Mouse (Mus musculus) neural tube, embryonic 14.5 days (tissue): ENCODE results near the gene Otud7b. TPM values are rescaled to one million over a fixed set of nuclear protein-coding genes. Genes with fewer than 3 reads are reported as not detected.

ENCODE experiments used
- ATAC-seq: fragments of 200-750 bp; cut with Nextera tagmentation; 2 replicates; pipeline ENCODE4 v1.8.0; 2017; ENCODE audit warnings: low read depth, mild to moderate bottlenecking, moderate TSS enrichment, moderate library complexity
- H3K27ac ChIP-seq: fragments of 300-500 bp; sonication (generic); 2 replicates; pipeline ENCODE4 v1.5.1; 2014; ENCODE audit warnings: low read depth, mild to moderate bottlenecking, control low read depth, low read length, moderate library complexity, mixed read lengths
- H3K27me3 ChIP-seq: fragments of 300-500 bp; sonication (generic); 2 replicates; pipeline ENCODE4 v1.6.1; 2014; ENCODE audit warnings: low read length; ENCODE audit not compliant: control insufficient read depth, insufficient read depth
- H3K36me3 ChIP-seq: fragments of 300-500 bp; sonication (generic); 2 replicates; pipeline ENCODE4 v1.6.1; 2014; ENCODE audit warnings: low read length, mixed read lengths; ENCODE audit not compliant: control insufficient read depth, insufficient read depth
- H3K4me1 ChIP-seq: fragments of 300-500 bp; sonication (generic); 2 replicates; pipeline ENCODE4 v1.6.1; 2014; ENCODE audit warnings: low read length; ENCODE audit not compliant: control insufficient read depth, insufficient read depth
- H3K4me2 ChIP-seq: fragments of 300-500 bp; sonication (generic); 2 replicates; pipeline ENCODE4 v1.6.1; 2014; ENCODE audit warnings: mild to moderate bottlenecking, low read depth, low read length, control low read depth
- H3K4me3 ChIP-seq: fragments of 300-500 bp; sonication (generic); 2 replicates; pipeline ENCODE4 v1.5.1; 2014; ENCODE audit warnings: low read depth, low read length, control low read depth, mixed read lengths
- H3K9ac ChIP-seq: fragments of 300-500 bp; sonication (generic); replicated peaks from 2 replicates; pipeline ENCODE4 v1.6.1; 2014; ENCODE audit warnings: low read depth, mild to moderate bottlenecking, control low read depth, low read length, mixed read lengths
- H3K9me3 ChIP-seq: fragments of 300-500 bp; sonication (generic); 2 replicates; pipeline ENCODE4 v1.6.1; 2016; ENCODE audit warnings: low read length; ENCODE audit not compliant: control insufficient read depth
- WGBS: fragments of 180-500 bp; shearing (Covaris S2); extraction: QIAGEN DNeasy Blood & Tissue Kit; methylation state at CpG from one replicate; pipeline ENCODE4 v1.1.7; 2014; 5-methylcytosine and 5-hydroxymethylcytosine counted together
- polyA plus RNA-seq: library from polyadenylated mRNA; unstranded; fragments of >200 nt; fragmentation: Nextera tagmentation; extraction: Ambion mirVana; gene quantifications from 2 replicates; pipeline ENCODE4 v1.2.1, GENCODE M21; 2014

The Otud7b gene
- polyA plus RNA-seq, 1 experiment from 2014 or later = 4.6 TPM

DNA sequence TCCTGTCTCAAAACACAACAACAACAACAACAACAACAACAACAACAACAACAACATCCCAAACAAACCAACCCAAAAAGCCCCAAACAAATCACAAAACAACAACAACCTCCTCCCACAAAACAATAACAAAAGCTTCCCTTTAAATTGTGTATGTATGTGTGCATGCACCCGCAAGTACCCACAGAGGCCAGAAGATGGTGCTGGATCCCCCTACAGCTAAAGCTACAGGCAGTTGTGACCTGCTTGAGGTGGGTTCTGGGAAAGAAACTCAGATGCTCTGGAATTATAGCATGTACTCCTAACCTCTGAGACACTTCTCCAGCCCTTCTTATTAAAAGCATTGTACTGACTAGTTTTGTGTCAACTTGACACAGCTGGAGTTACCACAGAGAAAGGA, 23.3 kb upstream of the Otud7b start:
- no peak for ATAC-seq
- Histone ChIP-seq H3K27ac (no peak overlapping the region), H3K9ac (no peak overlapping the region), H3K4me1 (no peaks in the 10 kb centered on the region), H3K27me3 (no peaks in the 10 kb centered on the region), H3K4me3 (no peak overlapping the region), H3K36me3 (no peaks in the 10 kb centered on the region), H3K9me3 (no peaks in the 10 kb centered on the region), H3K4me2 (no peak overlapping the region)
- 62% methylated on average over 1 of the region's 1 CpGs for WGBS

DNA sequence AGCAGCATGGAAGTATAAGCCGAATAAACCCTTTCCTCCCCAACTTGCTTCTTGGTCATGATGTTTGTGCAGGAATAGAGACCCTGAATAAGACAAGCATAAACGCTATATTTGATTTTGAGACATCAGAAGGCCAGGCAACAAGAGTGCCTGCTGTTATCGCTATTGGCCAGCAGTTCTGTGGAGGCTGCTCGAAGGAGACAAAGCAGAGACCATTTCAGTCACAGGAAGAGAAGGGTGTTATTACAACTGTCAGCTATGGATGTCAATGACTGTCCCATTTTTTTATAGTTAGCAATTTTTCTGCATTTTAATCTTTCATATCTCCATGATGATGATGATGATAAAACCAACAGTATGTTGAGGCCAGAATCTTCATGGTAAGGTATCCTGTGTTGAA, 22.7 kb upstream of the Otud7b start:
- ATAC-seq = no peak
- H3K27me3 ChIP-seq = no peaks in the 10 kb centered on the region
- H3K4me3 ChIP-seq = no peak overlapping the region
- no peaks in the 10 kb centered on the region for H3K9me3 ChIP-seq
- H3K27ac ChIP-seq = no peak overlapping the region
- no peaks in the 10 kb centered on the region for H3K4me1 ChIP-seq
- 93% methylated on average over 4 of the region's 4 CpGs for WGBS
- H3K4me2 ChIP-seq = no peak overlapping the region
- no peak overlapping the region for H3K9ac ChIP-seq
- no peaks in the 10 kb centered on the region for H3K36me3 ChIP-seq

DNA sequence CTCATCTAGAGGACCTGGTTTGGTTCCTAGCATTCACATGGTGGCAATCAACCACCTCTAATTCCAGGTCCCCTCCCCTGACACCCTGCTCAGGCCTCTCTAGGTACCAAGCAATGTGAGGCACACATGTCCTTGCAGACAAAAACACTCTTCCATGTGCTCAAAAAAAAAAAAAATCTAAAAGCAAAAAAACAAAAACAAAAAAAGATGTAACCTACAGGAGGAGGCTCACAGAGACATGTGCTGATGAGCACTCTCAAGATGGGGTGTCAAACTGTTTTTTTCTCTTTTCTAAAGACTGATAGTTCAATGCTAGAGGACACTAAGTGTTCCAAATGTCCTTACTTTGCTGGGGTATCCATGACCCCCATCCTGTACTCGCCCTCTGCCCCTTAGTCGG, 22.2 kb upstream of the Otud7b start:
- Histone ChIP-seq H3K4me2 (no peak overlapping the region), H3K9me3 (no peaks in the 10 kb centered on the region), H3K27me3 (no peaks in the 10 kb centered on the region), H3K4me3 (no peak overlapping the region), H3K36me3 (no peaks in the 10 kb centered on the region), H3K27ac (no peak overlapping the region), H3K4me1 (no peaks in the 10 kb centered on the region), H3K9ac (no peak overlapping the region)
- WGBS = 94% methylated on average over 2 of the region's 2 CpGs
- ATAC-seq = no peak

DNA sequence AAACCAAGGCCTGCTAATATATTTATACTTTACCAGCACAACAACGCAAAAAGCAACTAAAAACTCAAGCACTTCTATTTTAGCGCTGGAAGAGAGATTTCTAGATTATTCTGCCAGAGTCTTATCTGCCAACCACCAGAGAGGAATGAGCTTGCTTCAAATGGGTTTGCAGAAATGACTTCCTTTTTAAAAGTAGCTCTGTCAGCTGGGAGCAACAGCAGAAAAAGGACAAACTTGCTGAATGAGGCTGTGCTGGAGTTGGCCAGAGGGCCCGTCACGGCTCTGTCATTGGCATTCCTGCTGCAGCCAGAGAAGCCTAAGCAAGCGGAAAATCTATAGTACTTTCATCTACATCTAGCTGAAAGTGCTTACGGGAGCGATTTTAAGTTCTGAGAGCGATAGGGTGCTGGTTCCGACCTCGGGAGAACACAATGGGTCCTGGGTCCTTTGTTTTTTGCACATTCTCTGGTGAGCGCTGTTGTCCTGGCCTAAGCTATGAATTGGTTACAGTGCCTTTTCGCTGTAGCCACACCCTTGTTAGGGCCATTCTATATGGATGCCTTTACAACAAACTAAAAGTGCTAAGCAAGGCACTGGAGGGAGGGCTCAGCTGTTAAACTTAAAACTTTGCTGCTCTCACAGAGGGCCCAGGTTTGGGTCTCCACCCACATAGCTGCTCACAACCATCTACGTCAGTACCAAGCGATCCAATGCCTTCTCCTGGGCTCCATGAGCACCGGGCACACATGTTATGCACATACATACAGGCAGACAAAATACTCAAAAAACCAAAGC, 21.4 kb upstream of the Otud7b start:
- Histone ChIP-seq H3K4me3 (no peak overlapping the region), H3K27ac (no peak overlapping the region), H3K36me3 (no peaks in the 10 kb centered on the region), H3K27me3 (no peaks in the 10 kb centered on the region), H3K4me2 (no peak overlapping the region), H3K4me1 (no peaks in the 10 kb centered on the region), H3K9ac (no peak overlapping the region), H3K9me3 (no peaks in the 10 kb centered on the region)
- 70% methylated on average over 15 of the region's 15 CpGs for WGBS
- no peak for ATAC-seq

DNA sequence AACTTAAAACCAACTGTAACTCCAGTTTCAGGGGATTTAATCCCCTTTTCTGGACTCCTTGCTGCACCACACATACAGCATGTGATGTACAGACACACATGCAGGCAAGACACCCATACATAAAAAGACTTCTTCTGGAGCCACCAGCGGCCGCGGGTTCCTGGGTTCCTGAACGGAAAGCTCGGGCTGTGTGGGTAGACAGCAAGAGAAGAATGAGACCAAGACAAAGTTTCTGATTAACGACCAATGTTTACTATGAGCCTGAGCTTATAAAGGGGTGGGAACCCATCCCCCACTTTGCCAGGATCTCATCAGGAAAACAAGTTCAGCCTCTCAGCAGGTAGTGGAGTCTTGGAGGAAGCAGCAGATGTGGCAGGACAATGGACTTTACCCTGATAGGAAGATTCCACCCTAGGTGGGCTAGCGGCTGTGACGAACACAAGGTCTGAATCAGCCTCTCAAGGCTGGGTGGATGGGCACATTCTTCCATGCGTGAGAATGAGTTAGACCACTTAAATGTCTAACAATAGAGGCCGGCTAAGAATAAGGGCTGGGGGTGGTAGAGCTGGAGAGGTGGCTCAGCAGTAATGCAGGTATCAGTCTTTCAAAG, 20.1 kb upstream of the Otud7b start:
- WGBS = 82% methylated on average over 10 of the region's 10 CpGs

DNA sequence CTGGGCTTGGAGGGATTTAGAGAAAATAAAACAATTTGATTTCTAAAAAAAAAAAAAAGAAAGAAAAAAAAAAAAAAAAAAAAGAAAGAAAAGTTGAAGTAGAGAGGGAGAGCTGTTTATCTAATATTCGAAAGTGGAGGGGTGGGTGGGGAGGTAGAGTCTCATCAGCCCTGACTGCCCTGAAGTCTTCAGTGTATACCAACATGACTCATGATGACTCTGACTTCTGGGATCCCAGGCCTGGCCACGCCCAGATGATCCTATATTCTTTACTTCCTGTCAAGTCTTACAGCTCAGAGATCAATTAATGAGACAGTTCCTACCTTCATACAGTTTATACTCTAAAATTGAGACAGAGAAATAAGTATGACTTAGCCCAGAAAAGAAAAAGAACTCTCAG, 17.1 kb upstream of the Otud7b start:
- Histone ChIP-seq H3K27ac (no peak overlapping the region), H3K9me3 (no peaks in the 10 kb centered on the region), H3K27me3 (no peaks in the 10 kb centered on the region), H3K4me1 (no peaks in the 10 kb centered on the region), H3K36me3 (no peaks in the 10 kb centered on the region), H3K4me3 (no peak overlapping the region), H3K9ac (no peak overlapping the region), H3K4me2 (no peak overlapping the region)
- 72% methylated on average over 2 of the region's 2 CpGs for WGBS
- no peak for ATAC-seq

More for the DNA sequence above, 20.1 kb upstream of the Otud7b start:
- H3K4me2 ChIP-seq = no peak overlapping the region
- no peaks in the 10 kb centered on the region for H3K4me1 ChIP-seq
- no peak overlapping the region for H3K27ac ChIP-seq
- H3K9ac ChIP-seq = no peak overlapping the region
- no peaks in the 10 kb centered on the region for H3K9me3 ChIP-seq
- ATAC-seq = no peak
- H3K36me3 ChIP-seq = no peaks in the 10 kb centered on the region
- no peak overlapping the region for H3K4me3 ChIP-seq
- no peaks in the 10 kb centered on the region for H3K27me3 ChIP-seq

DNA sequence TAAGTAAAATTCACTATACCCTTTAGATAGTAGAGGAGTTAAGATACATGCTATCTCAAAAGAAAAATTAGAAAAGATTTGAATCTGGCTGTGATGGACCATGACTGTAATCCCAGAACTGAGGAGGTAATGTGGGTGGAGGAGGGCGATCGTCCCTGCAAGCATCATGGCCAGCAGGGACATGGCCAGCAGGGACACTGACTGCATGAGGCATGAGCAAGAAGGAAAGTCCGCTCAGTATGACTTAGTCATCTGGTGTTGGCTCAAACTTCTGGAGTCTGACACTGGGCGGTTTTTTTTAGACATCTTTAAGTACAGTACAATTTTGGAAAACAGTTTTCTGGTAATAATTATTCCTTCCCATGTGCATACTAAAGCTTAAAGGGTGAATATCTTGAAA, 16.5 kb upstream of the Otud7b start:
- Histone ChIP-seq H3K9ac (no peak overlapping the region), H3K27me3 (no peaks in the 10 kb centered on the region), H3K4me1 (no peaks in the 10 kb centered on the region), H3K36me3 (no peaks in the 10 kb centered on the region), H3K4me2 (no peak overlapping the region), H3K9me3 (no peaks in the 10 kb centered on the region), H3K4me3 (no peak overlapping the region), H3K27ac (no peak overlapping the region)
- no peak for ATAC-seq
- WGBS = 89% methylated on average over 4 of the region's 4 CpGs

DNA sequence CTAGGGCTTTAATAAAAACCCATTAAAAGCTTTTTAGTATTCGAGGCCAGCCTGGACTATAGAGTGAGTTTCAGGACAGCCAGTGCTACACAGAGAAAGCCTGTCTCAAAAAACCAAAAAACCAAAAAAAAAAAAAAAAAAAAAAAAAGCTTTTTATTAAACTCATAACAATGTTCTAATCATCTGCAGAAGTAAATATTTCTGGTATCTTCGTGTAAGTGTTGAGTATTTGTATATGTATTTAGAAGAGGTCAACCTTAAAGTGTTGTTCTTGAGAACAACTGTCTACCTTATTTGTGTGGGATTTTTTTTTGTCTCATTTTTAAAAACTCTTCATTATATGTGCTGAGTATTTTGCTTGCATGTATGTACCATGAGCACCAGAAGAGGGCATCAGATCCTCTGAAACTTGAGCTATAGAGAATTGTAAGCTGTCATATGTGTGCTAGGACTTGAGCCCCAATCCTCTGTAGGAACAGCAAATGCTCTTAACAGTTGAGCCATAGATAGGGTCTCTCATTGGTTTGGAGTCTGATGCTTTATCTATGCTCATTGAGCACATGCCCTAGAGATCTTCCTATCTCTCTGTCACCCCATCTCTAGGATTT, 14.3 kb upstream of the Otud7b start:
- Histone ChIP-seq H3K4me1 (no peaks in the 10 kb centered on the region), H3K36me3 (no peaks in the 10 kb centered on the region), H3K27ac (no peak overlapping the region), H3K4me3 (no peak overlapping the region), H3K4me2 (no peak overlapping the region), H3K9ac (no peak overlapping the region), H3K9me3 (no peaks in the 10 kb centered on the region), H3K27me3 (no peaks in the 10 kb centered on the region)
- WGBS = 73% methylated on average over 2 of the region's 2 CpGs
- no peak for ATAC-seq

DNA sequence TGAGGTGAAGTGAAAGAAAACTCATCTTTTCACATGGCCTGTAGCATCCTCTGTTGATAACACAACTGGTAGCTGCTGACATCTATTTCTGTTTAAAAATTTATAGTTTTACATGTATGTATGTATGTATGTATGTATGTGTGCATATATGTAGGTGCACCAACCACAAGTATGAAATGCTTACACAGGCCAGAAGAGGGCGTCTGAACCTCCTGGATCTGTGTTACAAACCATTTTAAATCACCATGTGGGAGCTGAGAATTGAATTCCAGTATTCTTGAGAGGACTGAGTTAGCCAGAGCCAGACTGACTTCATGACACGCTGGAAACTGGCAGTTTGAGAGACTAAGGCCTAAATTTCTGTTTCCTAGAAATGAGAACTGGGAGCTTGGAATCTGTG, 13.2 kb upstream of the Otud7b start:
- Histone ChIP-seq H3K4me3 (no peak overlapping the region), H3K4me2 (no peak overlapping the region), H3K9me3 (no peaks in the 10 kb centered on the region), H3K4me1 (no peaks in the 10 kb centered on the region), H3K27me3 (no peaks in the 10 kb centered on the region), H3K9ac (no peak overlapping the region), H3K36me3 (no peaks in the 10 kb centered on the region), H3K27ac (no peak overlapping the region)
- no peak for ATAC-seq
- 78% methylated on average over 2 of the region's 2 CpGs for WGBS
